Mouse (Mus musculus) forebrain, postnatal 0 days (tissue): ENCODE measurements around the gene Gm10961. TPM values are rescaled to one million over a fixed set of nuclear protein-coding genes. Genes with fewer than 3 reads are reported as not detected.

Experiments
- ATAC-seq: fragments of 200-750 bp; cut with Nextera tagmentation; 2 replicates; pipeline ENCODE4 v1.8.0; 2017; ENCODE audit warnings: mild to moderate bottlenecking, moderate library complexity
- DNase-seq: peaks from one replicate; pipeline ENCODE4 v3.0.0-alpha.2; 2015
- H3K27ac ChIP-seq: fragments of 300-500 bp; sonication (generic); 2 replicates; pipeline ENCODE4 v1.5.1; 2014; ENCODE audit warnings: low read depth, mild to moderate bottlenecking, antibody characterized with exemption, low read length, moderate library complexity, mixed read lengths
- H3K27me3 ChIP-seq: fragments of 300-500 bp; sonication (generic); 2 replicates; pipeline ENCODE4 v1.6.1; 2014; ENCODE audit warnings: mild to moderate bottlenecking, low read length, mixed read lengths; ENCODE audit not compliant: insufficient read depth
- H3K36me3 ChIP-seq: fragments of 300-500 bp; sonication (generic); 2 replicates; pipeline ENCODE4 v1.6.1; 2014; ENCODE audit warnings: mild to moderate bottlenecking, moderate library complexity; ENCODE audit not compliant: insufficient read depth
- H3K4me1 ChIP-seq: fragments of 300-500 bp; sonication (generic); 2 replicates; pipeline ENCODE4 v1.6.1; 2014; ENCODE audit warnings: antibody characterized with exemption; ENCODE audit not compliant: insufficient read depth
- H3K4me2 ChIP-seq: fragments of 300-500 bp; sonication (generic); 2 replicates; pipeline ENCODE4 v1.6.1; 2014; ENCODE audit warnings: low read depth, mild to moderate bottlenecking, moderate library complexity
- H3K4me3 ChIP-seq: fragments of 300-500 bp; sonication (generic); 2 replicates; pipeline ENCODE4 v1.5.1; 2014; ENCODE audit warnings: low read depth, low read length, mixed read lengths
- H3K9ac ChIP-seq: fragments of 300-500 bp; sonication (generic); 2 replicates; pipeline ENCODE4 v1.6.1; 2014; ENCODE audit warnings: mild to moderate bottlenecking
- H3K9me3 ChIP-seq: fragments of 300-500 bp; sonication (generic); 2 replicates; pipeline ENCODE4 v1.6.1; 2016; ENCODE audit warnings: low read length
- CTCF ChIP-seq: sonication (generic); IDR thresholded peaks from 2 replicates; pipeline ENCODE4 v1.5.1; 2016; ENCODE audit warnings: antibody characterized with exemption, control low read depth, low read depth
- WGBS: fragments of 180-500 bp; shearing (Covaris S2); extraction: QIAGEN DNeasy Blood & Tissue Kit; methylation state at CpG from one replicate; pipeline ENCODE4 v1.1.7; 2014; 5-methylcytosine and 5-hydroxymethylcytosine counted together
- polyA plus RNA-seq: library from polyadenylated mRNA; unstranded; fragments of >200 nt; fragmentation: Nextera tagmentation; extraction: Ambion mirVana; gene quantifications from 2 replicates; pipeline ENCODE4 v1.2.1, GENCODE M21; 2015
- total RNA-seq: library from RNA; depleted of rRNA; stranded (reverse); fragments of >200 nt; gene quantifications from 2 replicates; pipeline ENCODE4 v1.2.3, GENCODE M21; 2014; rRNA removed

The Gm10961 gene
- total and polyA plus RNA-seq, 2 experiments from 2014 or later, result not detected

GRCm38 (mm10) chr3:107680790-107681576 is 49.9 kb downstream of the Gm10961 start:
- no peak overlapping the region for H3K4me3 ChIP-seq
- no peak for TF ChIP-seq CTCF
- H3K27me3 ChIP-seq, result no peaks in the 10 kb centered on the region
- no peaks in the 10 kb centered on the region for H3K9me3 ChIP-seq
- DNase-seq (peak; percentile 42), ATAC-seq (peak; percentile 51; the same call in 1 of the 2 replicates)
- 0 out of 2 replicates have a peak overlapping the region, but pooled peaks have one; percentile 5 for H3K4me2 ChIP-seq
- no peak overlapping the region; the same call in 1 of the 2 replicates for H3K9ac ChIP-seq
- WGBS, result 16% methylated on average over 7 of the region's 7 CpGs
- H3K36me3 ChIP-seq, result peaks cover 3% of the 10 kb centered on the region; the same call in 1 of the 2 replicates
- H3K27ac ChIP-seq, result peak overlapping the region; percentile 59
- H3K4me1 ChIP-seq, result peaks cover 13% of the 10 kb centered on the region

Other genes with a start within 250 kb of the Gm10961 start
- gene Kcnc4, start 171.8 kb upstream of the Gm10961 start, total RNA-seq, result 10.7 and 15.4 TPM in 2 replicates
- gene Kcnc4, start 171.8 kb upstream of the Gm10961 start, polyA plus RNA-seq, result 4.2 and 6.6 TPM in 2 replicates
- gene Slc6a17, start 113.3 kb upstream of the Gm10961 start, total RNA-seq, result 61.2 and 68.9 TPM in 2 replicates
- 20.3 and 22.7 TPM in 2 replicates for gene Slc6a17, start 113.3 kb upstream of the Gm10961 start, polyA plus RNA-seq
- 0.23 TPM in 1 of 2 replicates, not detected in the other for gene Ubl4b, start 76.2 kb upstream of the Gm10961 start, total RNA-seq
- gene Ubl4b, start 76.2 kb upstream of the Gm10961 start, polyA plus RNA-seq, result not detected in 2 replicates
- 2.2 and 3.3 TPM in 2 replicates for gene Alx3, start 36.3 kb upstream of the Gm10961 start, total RNA-seq
- 3.7 and 5.2 TPM in 2 replicates for gene Alx3, start 36.3 kb upstream of the Gm10961 start, polyA plus RNA-seq
- 115 and 135 TPM in 2 replicates for gene Strip1, start 372 bp downstream of the Gm10961 start, total RNA-seq
- gene Strip1, start 372 bp downstream of the Gm10961 start, polyA plus RNA-seq, result 92.6 and 108 TPM in 2 replicates
- 54.2 and 54.6 TPM in 2 replicates for gene Ahcyl1, start 65.2 kb downstream of the Gm10961 start, total RNA-seq
- gene Ahcyl1, start 65.2 kb downstream of the Gm10961 start, polyA plus RNA-seq, result 79.2 and 100 TPM in 2 replicates
- gene Csf1, start 129.1 kb downstream of the Gm10961 start, total RNA-seq, result 6.3 and 11.7 TPM in 2 replicates
- 7.2 and 8.6 TPM in 2 replicates for gene Csf1, start 129.1 kb downstream of the Gm10961 start, polyA plus RNA-seq
- gene Eps8l3, start 245.9 kb downstream of the Gm10961 start, total RNA-seq, result not detected in 2 replicates
- gene Eps8l3, start 245.9 kb downstream of the Gm10961 start, polyA plus RNA-seq, result not detected in 2 replicates